Mouse (Mus musculus): ENCODE measurements around the gene Rbfox3. TPM values are rescaled to one million over a fixed set of nuclear protein-coding genes. Genes with fewer than 3 reads are reported as not detected.
A peak's percentile ranks its signal among the peaks of the same experiment; 100 is the strongest.

Rbfox3 gene
- polyA plus RNA-seq, 1 experiment from 2014 or later, result 1.1 TPM

DNA sequence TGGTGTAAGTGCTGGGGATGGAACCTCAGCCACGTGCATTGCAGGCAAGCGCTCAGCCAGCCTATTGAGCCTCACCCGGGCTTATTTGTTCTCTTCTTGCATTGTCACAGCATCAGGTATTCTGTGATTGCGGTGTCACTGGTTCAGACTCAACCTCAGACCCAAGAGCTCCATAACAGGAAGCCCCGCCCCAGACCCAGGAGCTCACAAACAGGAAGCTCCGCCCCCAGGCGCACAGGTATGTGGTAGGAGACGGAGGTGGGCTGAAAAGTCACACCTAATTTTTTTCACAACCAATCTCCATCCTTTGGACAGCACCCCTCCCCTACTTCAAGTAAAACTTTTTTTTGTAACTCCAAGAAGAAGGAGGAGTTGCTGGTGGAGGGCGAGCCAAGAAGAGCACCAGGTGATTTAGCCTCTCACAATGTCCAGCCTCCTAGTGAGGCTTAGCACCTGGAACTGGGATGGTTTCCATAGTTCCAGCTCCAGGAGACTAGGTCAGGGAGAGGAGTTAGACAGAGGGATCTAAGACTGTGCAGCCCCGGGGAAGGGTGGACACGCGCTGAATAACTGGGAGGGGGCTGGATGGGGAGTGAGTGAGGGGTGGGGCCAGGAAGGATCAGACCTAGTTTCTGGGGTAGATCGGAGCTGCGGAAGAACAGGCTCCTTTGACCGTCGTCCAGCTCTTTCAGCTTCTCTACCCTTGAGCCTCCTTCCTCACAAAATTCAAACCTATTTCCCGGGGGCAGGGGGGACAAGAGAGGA is 302.0 kb downstream of the Rbfox3 start:
- Histone ChIP-seq H3K4me2 (no peak overlapping the region), H3K9ac (ENCODE audit: low read depth, low read length) (no peak overlapping the region), H3K27ac (ENCODE audit: low read depth, low read length) (no peak overlapping the region), H3K36me3 (ENCODE audit: control insufficient read depth, insufficient read depth, low read length) (no peaks in the 10 kb centered on the region), H3K9me3 (ENCODE audit: control insufficient read depth, low read length) (no peaks in the 10 kb centered on the region), H3K4me3 (ENCODE audit: low read depth, low read length) (no peak overlapping the region), H3K4me1 (replicated peaks; ENCODE audit: control insufficient read depth, insufficient read depth, low read length) (no peaks in the 10 kb centered on the region), H3K27me3 (replicated peaks; ENCODE audit: control insufficient read depth, insufficient read depth, low read length) (peaks cover 17% of the 10 kb centered on the region)
- DNase-seq (ENCODE audit: low spot score) (no peak), ATAC-seq (replicated peaks; ENCODE audit: low FRiP score) (no peak)
- WGBS, result 10% methylated on average over 17 of the region's 17 CpGs

DNA sequence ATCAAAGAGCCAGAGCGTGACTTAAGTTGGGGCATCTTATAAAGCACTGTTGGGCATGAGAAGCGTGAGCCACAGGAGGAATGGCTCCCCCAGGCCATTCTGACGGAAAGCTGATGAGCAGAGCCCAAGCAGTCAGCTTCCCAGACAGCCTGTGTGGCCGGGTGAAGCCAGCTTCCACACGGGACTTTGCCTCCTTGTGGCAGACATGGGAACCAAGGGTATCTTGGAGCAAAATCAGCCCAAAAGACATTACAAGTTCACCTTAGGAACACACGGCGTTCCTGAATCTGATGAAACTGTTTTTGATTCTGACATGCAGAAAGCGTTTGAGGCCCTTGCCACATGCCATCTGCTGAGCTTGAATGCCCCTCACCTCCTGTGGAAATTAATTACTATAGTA is 303.5 kb downstream of the Rbfox3 start:
- no peak overlapping the region for H3K4me3 ChIP-seq (ENCODE audit: low read depth, low read length)
- no peak overlapping the region for H3K9ac ChIP-seq (ENCODE audit: low read depth, low read length)
- H3K4me1 ChIP-seq (replicated peaks; ENCODE audit: control insufficient read depth, insufficient read depth, low read length), result no peaks in the 10 kb centered on the region
- no peak for DNase-seq (ENCODE audit: low spot score)
- no peak for ATAC-seq (replicated peaks; ENCODE audit: low FRiP score)
- 50% methylated on average over 8 of the region's 8 CpGs for WGBS
- H3K27me3 ChIP-seq (replicated peaks; ENCODE audit: control insufficient read depth, insufficient read depth, low read length), result peaks cover 17% of the 10 kb centered on the region
- no peak overlapping the region for H3K4me2 ChIP-seq
- no peaks in the 10 kb centered on the region for H3K36me3 ChIP-seq (ENCODE audit: control insufficient read depth, insufficient read depth, low read length)
- H3K27ac ChIP-seq (ENCODE audit: low read depth, low read length), result no peak overlapping the region
- no peaks in the 10 kb centered on the region for H3K9me3 ChIP-seq (ENCODE audit: control insufficient read depth, low read length)

DNA sequence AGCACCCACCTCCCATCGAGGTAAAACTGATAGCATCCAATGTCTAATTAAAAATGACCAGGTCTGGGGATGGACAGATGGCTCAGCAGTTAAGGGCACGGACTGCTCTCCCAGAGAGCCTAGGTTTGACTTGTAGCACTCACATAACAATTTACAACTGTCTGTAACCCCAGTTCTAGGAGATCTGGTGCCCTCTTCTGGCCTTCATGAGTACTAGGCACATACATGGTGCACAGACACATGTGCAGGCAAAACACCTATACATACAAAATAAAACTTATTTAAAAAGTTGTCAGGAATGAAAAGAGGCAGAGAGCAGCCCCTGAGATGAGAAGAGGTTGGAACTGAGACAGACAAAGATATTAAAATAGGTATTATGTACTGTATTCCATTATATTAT is 305.8 kb downstream of the Rbfox3 start:
- H3K9ac ChIP-seq (ENCODE audit: low read depth, low read length), result no peak overlapping the region
- WGBS, result 70% methylated on average over 2 of the region's 2 CpGs

DNA sequence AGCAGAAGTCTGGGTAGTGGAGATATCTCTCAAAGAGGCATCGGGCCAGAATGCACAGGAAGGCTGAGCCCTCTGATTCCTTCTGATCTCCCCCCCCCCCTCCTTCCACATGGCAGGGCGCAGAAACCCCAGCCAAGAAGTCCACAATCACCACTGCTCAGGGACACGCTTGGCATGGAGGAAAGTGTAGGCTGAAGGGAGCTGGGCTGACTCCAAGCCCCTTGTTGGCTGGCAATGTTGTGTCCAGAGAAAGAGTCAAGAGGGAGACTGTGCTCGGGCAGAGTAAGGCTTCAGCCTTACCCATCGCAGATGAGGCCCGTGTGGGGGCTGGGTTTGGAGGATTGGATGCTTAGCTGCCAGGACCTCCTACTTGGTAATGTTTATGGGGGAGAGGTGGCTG is 307.2 kb downstream of the Rbfox3 start:
- 57% methylated on average over 5 of the region's 6 CpGs for WGBS
- Histone ChIP-seq H3K4me3 (ENCODE audit: low read depth, low read length) (no peak overlapping the region), H3K9ac (ENCODE audit: low read depth, low read length) (no peak overlapping the region), H3K27ac (ENCODE audit: low read depth, low read length) (no peak overlapping the region), H3K36me3 (ENCODE audit: control insufficient read depth, insufficient read depth, low read length) (no peaks in the 10 kb centered on the region), H3K4me2 (no peak overlapping the region), H3K27me3 (replicated peaks; ENCODE audit: control insufficient read depth, insufficient read depth, low read length) (peaks cover 14% of the 10 kb centered on the region), H3K4me1 (replicated peaks; ENCODE audit: control insufficient read depth, insufficient read depth, low read length) (no peaks in the 10 kb centered on the region), H3K9me3 (ENCODE audit: control insufficient read depth, low read length) (no peaks in the 10 kb centered on the region)
- ATAC-seq (replicated peaks; ENCODE audit: low FRiP score) (no peak), DNase-seq (ENCODE audit: low spot score) (no peak)

More for the DNA sequence above, 305.8 kb downstream of the Rbfox3 start:
- no peak for ATAC-seq (replicated peaks; ENCODE audit: low FRiP score)
- no peak overlapping the region for H3K4me2 ChIP-seq
- H3K27ac ChIP-seq (ENCODE audit: low read depth, low read length), result no peak overlapping the region
- H3K4me1 ChIP-seq (replicated peaks; ENCODE audit: control insufficient read depth, insufficient read depth, low read length), result no peaks in the 10 kb centered on the region
- no peak for DNase-seq (ENCODE audit: low spot score)
- no peaks in the 10 kb centered on the region for H3K9me3 ChIP-seq (ENCODE audit: control insufficient read depth, low read length)
- no peak overlapping the region for H3K4me3 ChIP-seq (ENCODE audit: low read depth, low read length)
- no peaks in the 10 kb centered on the region for H3K36me3 ChIP-seq (ENCODE audit: control insufficient read depth, insufficient read depth, low read length)
- H3K27me3 ChIP-seq (replicated peaks; ENCODE audit: control insufficient read depth, insufficient read depth, low read length), result peaks cover 16% of the 10 kb centered on the region

DNA sequence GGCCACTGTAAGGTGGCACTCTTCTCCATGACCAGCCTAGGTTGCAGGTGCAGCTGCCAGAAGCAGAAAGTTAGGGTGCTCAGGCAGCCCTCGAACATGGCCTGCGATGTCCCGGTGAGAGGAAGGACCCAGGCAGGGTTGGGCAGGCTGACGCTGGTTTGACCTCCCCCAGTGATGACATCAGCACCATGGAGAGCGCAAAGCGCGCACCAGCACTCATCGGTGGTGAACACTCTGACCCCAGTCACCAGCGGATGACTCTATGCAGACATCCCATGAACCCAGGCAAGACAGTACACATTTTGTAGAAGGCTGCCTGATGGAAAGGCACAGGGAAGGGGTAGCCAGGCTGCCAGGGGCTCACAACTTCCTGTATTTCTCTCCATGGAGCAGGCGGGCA is 308.3 kb downstream of the Rbfox3 start:
- Histone ChIP-seq H3K4me2 (no peak overlapping the region), H3K4me1 (replicated peaks; ENCODE audit: control insufficient read depth, insufficient read depth, low read length) (no peaks in the 10 kb centered on the region), H3K36me3 (ENCODE audit: control insufficient read depth, insufficient read depth, low read length) (no peaks in the 10 kb centered on the region), H3K9me3 (ENCODE audit: control insufficient read depth, low read length) (no peaks in the 10 kb centered on the region), H3K27ac (ENCODE audit: low read depth, low read length) (no peak overlapping the region), H3K27me3 (replicated peaks; ENCODE audit: control insufficient read depth, insufficient read depth, low read length) (peaks cover 6% of the 10 kb centered on the region), H3K9ac (ENCODE audit: low read depth, low read length) (no peak overlapping the region), H3K4me3 (ENCODE audit: low read depth, low read length) (no peak overlapping the region)
- WGBS, result 5% methylated on average over 10 of the region's 10 CpGs
- DNase-seq (ENCODE audit: low spot score), result peak; percentile 64
- ATAC-seq (replicated peaks; ENCODE audit: low FRiP score), result peak; percentile 49; the same call in 1 of the 2 replicates

DNA sequence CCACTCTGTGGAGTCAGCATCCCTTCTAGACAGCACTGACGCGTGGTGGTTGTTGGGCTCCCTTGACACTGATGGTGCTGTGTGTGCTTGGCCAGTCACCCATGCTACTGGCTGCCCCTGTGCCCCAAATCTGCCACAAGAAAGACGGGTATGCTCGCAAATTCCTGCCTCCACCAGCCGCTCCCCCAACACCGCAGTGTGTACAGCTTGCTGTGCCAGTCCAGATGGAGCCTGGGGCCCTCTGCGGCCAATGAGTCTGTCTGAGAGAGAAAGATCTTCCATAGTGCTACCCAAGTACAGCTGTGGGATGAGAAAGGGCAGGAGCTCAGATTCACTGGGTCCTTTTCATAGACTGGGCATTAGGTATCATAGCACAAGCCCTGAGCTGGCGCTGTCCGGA is 309.9 kb downstream of the Rbfox3 start:
- Histone ChIP-seq H3K36me3 (ENCODE audit: control insufficient read depth, insufficient read depth, low read length) (no peaks in the 10 kb centered on the region), H3K27ac (ENCODE audit: low read depth, low read length) (no peak overlapping the region), H3K4me1 (replicated peaks; ENCODE audit: control insufficient read depth, insufficient read depth, low read length) (no peaks in the 10 kb centered on the region), H3K9me3 (ENCODE audit: control insufficient read depth, low read length) (no peaks in the 10 kb centered on the region), H3K9ac (ENCODE audit: low read depth, low read length) (no peak overlapping the region), H3K27me3 (replicated peaks; ENCODE audit: control insufficient read depth, insufficient read depth, low read length) (peaks cover 6% of the 10 kb centered on the region), H3K4me3 (ENCODE audit: low read depth, low read length) (no peak overlapping the region), H3K4me2 (no peak overlapping the region)
- WGBS, result 62% methylated on average over 9 of the region's 9 CpGs
- ATAC-seq (replicated peaks; ENCODE audit: low FRiP score) (no peak), DNase-seq (ENCODE audit: low spot score) (no peak)

DNA sequence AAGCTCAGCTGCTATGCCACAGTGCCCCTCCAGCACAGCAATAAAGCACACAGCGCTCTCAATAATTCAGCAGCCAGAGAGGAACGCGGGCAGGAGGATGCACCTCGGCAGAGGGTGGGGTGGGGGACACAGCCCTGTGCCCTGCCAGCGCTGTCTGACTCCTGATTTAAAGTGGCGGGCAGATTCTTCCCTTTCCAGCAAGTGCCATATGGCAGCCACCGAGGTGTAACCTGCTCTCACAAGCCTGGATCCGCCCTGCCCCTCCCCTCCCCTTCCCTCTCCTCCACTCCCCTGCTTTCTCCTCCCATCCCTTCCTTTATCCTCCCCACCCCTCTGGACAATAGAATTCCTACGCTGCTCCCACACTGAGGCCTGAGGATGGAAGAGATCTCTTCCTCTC is 311.2 kb downstream of the Rbfox3 start:
- Histone ChIP-seq H3K27me3 (replicated peaks; ENCODE audit: control insufficient read depth, insufficient read depth, low read length) (peaks cover 6% of the 10 kb centered on the region), H3K9me3 (ENCODE audit: control insufficient read depth, low read length) (no peaks in the 10 kb centered on the region), H3K9ac (ENCODE audit: low read depth, low read length) (no peak overlapping the region), H3K27ac (ENCODE audit: low read depth, low read length) (no peak overlapping the region), H3K36me3 (ENCODE audit: control insufficient read depth, insufficient read depth, low read length) (no peaks in the 10 kb centered on the region), H3K4me3 (ENCODE audit: low read depth, low read length) (no peak overlapping the region), H3K4me2 (no peak overlapping the region), H3K4me1 (replicated peaks; ENCODE audit: control insufficient read depth, insufficient read depth, low read length) (no peaks in the 10 kb centered on the region)
- 7% methylated on average over 9 of the region's 9 CpGs for WGBS
- no peak for ATAC-seq (replicated peaks; ENCODE audit: low FRiP score)
- no peak for DNase-seq (ENCODE audit: low spot score)

DNA sequence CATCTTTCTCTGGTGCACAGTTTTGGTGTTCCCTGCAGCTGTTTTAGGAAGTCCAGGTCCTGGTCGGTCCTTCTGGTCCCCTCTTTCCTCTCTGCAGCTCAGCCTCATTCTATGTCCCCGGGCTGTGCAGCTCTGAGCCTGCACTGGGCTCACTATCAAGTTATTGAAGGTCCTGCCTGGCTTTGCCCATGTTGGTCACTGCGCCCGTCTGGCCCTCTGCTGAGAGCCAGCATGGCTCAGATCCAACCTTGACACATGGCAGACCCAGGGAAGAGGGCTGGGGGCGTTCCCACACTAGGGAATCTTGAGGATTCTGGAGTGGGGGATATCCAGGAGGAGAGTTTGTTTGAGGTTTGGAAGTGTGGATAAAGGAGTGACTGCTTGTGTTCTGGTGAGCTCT is 312.7 kb downstream of the Rbfox3 start:
- no peak for DNase-seq (ENCODE audit: low spot score)
- Histone ChIP-seq H3K27me3 (replicated peaks; ENCODE audit: control insufficient read depth, insufficient read depth, low read length) (peaks cover 6% of the 10 kb centered on the region), H3K9ac (ENCODE audit: low read depth, low read length) (no peak overlapping the region), H3K36me3 (ENCODE audit: control insufficient read depth, insufficient read depth, low read length) (no peaks in the 10 kb centered on the region), H3K4me1 (replicated peaks; ENCODE audit: control insufficient read depth, insufficient read depth, low read length) (no peaks in the 10 kb centered on the region), H3K4me3 (ENCODE audit: low read depth, low read length) (no peak overlapping the region), H3K4me2 (no peak overlapping the region), H3K27ac (ENCODE audit: low read depth, low read length) (no peak overlapping the region), H3K9me3 (ENCODE audit: control insufficient read depth, low read length) (no peaks in the 10 kb centered on the region)
- no peak for ATAC-seq (replicated peaks; ENCODE audit: low FRiP score)
- WGBS, result 56% methylated on average over 5 of the region's 5 CpGs

DNA sequence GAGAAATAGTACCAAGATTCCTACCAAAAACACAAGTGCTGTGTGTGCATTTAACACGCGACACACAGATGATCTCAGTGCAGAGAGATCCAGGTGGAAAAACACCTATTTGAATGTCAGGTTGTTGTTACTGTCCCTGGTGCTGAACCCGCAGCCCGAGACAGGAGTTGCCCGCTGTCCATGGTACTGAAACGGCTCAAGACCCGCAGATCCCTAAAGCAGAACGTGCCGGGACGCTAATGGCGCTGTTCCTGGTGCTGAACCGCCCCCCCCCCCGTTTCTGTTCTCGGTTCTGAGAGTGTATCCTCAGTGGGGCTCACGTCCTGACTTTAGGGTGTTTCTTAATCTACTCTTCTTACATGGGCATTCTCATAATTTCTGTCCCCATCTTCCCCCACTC is 326.6 kb downstream of the Rbfox3 start:
- Histone ChIP-seq H3K4me2 (no peak overlapping the region), H3K9me3 (ENCODE audit: control insufficient read depth, low read length) (no peaks in the 10 kb centered on the region), H3K4me3 (ENCODE audit: low read depth, low read length) (no peak overlapping the region), H3K9ac (ENCODE audit: low read depth, low read length) (no peak overlapping the region), H3K27me3 (replicated peaks; ENCODE audit: control insufficient read depth, insufficient read depth, low read length) (no peaks in the 10 kb centered on the region), H3K27ac (ENCODE audit: low read depth, low read length) (no peak overlapping the region), H3K36me3 (ENCODE audit: control insufficient read depth, insufficient read depth, low read length) (no peaks in the 10 kb centered on the region), H3K4me1 (replicated peaks; ENCODE audit: control insufficient read depth, insufficient read depth, low read length) (no peaks in the 10 kb centered on the region)
- DNase-seq (ENCODE audit: low spot score), result peak; percentile 77
- 5% methylated on average over 15 of the region's 15 CpGs for WGBS
- ATAC-seq (replicated peaks; ENCODE audit: low FRiP score), result no peak

Data from liver, embryonic 11.5 days (tissue).